ENCODE assay signal across 23 mouse cellular contexts in the genomic region with DNA sequence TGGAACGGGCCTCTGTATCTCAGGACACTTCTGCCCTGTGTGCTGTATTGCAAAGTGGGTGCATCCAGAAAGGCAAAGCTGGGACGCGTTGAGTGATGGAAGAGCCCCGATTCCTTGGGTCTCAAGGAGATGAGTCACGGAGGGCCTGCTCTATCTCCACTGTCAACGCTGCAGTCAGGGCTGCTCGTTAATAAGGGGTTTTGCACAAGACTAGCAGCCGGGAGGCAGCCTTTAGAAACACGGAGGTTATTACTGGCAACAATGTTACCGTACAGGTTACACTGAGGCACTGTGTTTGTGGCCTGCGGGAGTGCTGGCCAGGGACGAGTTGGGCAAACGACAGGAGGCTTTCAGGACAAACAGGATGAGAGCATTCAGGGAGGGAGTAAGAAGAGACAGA. TPM values are rescaled to one million over a fixed set of nuclear protein-coding genes. Genes with fewer than 3 reads are reported as not detected.
"Had no signal": no experiment of that assay in that cellular context is flagged by ENCODE, and none has a peak within 500 bp of the region (broad histone marks: within the 10 kb centered on the region; RNA-seq: fewer than 3 reads in every experiment).

No protein-coding gene starts in this region.

- H3K4me2 ChIP-seq: limb, embryonic 12.5 days; midbrain, embryonic 13.5 days; neural tube, embryonic 15.5 days; stomach, embryonic 15.5 days had no signal

- H3K27me3 ChIP-seq: midbrain, embryonic 13.5 days; neural tube, embryonic 15.5 days; stomach, embryonic 15.5 days had no signal

- ATAC-seq: midbrain, embryonic 13.5 days had no signal

- H3K36me3 ChIP-seq: limb, embryonic 12.5 days; midbrain, embryonic 13.5 days; neural tube, embryonic 15.5 days; stomach, embryonic 15.5 days had no signal

- H3K4me3 ChIP-seq: layer of hippocampus, adult 2 months; limb, embryonic 12.5 days; midbrain, embryonic 13.5 days; myocyte; neural tube, embryonic 15.5 days; stomach, embryonic 15.5 days had no signal

- H3K27ac ChIP-seq: kidney, postnatal 0 days; layer of hippocampus, adult 2 months; limb, embryonic 12.5 days; liver, embryonic 14.5 days; midbrain, embryonic 13.5 days; neural tube, embryonic 15.5 days; stomach, embryonic 15.5 days had no signal

- DNase-seq: kidney, adult 9 months; kidney, postnatal 36 days; lung, adult 18-20 months; retina, postnatal 1 day; right cerebral cortex, postnatal 4 days; spleen, adult 18-20 months; thymus, adult 18-20 months; thymus, postnatal 25 days had no signal

- H3K4me1 ChIP-seq: limb, embryonic 12.5 days; midbrain, embryonic 13.5 days; neural tube, embryonic 15.5 days; stomach, embryonic 15.5 days had no signal

- H3K9ac ChIP-seq: limb, embryonic 12.5 days; liver, embryonic 14.5 days; midbrain, embryonic 13.5 days; neural tube, embryonic 15.5 days; stomach, embryonic 15.5 days had no signal

- H3K9me3 ChIP-seq: limb, embryonic 12.5 days; midbrain, embryonic 13.5 days; neural tube, embryonic 15.5 days; stomach, embryonic 15.5 days had no signal

RNA-seq across cellular contexts. Expression of gene Lyg2, which starts 1.4 kb away (rescaled TPM):
- total RNA-seq: layer of hippocampus, adult 2 months; layer of hippocampus, postnatal 10 days; left cerebral cortex, postnatal 36 days; liver, adult 2 months; megakaryocyte-erythroid progenitor cell, adult 5-6 weeks had no signal
- polyA plus RNA-seq: kidney, postnatal 0 days; limb, embryonic 12.5 days; liver, adult 2 months; lung, embryonic 16.5 days; midbrain, embryonic 13.5 days; myocyte; neural tube, embryonic 11.5 days; neural tube, embryonic 15.5 days; stomach, embryonic 15.5 days; urinary bladder, adult 2 months had no signal

RNA-seq across cellular contexts. Expression of gene Lyg1, which starts 39.9 kb away (rescaled TPM):
- total RNA-seq: layer of hippocampus, adult 2 months; layer of hippocampus, postnatal 10 days; left cerebral cortex, postnatal 36 days; liver, adult 2 months; megakaryocyte-erythroid progenitor cell, adult 5-6 weeks had no signal
- polyA plus RNA-seq: kidney, postnatal 0 days; limb, embryonic 12.5 days; liver, adult 2 months; liver, embryonic 14.5 days; lung, embryonic 16.5 days; midbrain, embryonic 13.5 days; myocyte; neural tube, embryonic 11.5 days; neural tube, embryonic 15.5 days; stomach, embryonic 15.5 days; urinary bladder, adult 2 months had no signal
